Mouse (Mus musculus) E14TG2a.4 (cell line): ENCODE results near the gene Icmt.

Experiments used
- CTCF ChIP-seq: conservative IDR thresholded peaks from 2 replicates; pipeline ENCODE4 v1.5.1; 2014; ENCODE audit warnings: low read length
- NANOG ChIP-seq: IDR thresholded peaks from 2 replicates; pipeline ENCODE4 v1.6.1; 2014; ENCODE audit warnings: borderline replicate concordance, low read length, mixed read lengths
- POU5F1 ChIP-seq: IDR thresholded peaks from 2 replicates; pipeline ENCODE4 v1.6.1; 2014; ENCODE audit warnings: low read length, borderline replicate concordance

GRCm38 (mm10) chr4:152263089-152263488 is 33.9 kb upstream of the Icmt start:
- TF ChIP-seq CTCF (no peak), POU5F1 (no peak), NANOG (no peak)
